Mouse (Mus musculus): ENCODE results near the gene Pdlim3. TPM values are rescaled to one million over a fixed set of nuclear protein-coding genes. Genes with fewer than 3 reads are reported as not detected.

Gene Pdlim3
- polyA plus RNA-seq, 1 experiment from 2014 or later, result 24.1 TPM

- Histone ChIP-seq H3K4me2 (ENCODE audit: low read length) (no peak overlapping the region), H3K9me3 (replicated peaks; ENCODE audit: control insufficient read depth, low read length, poor library complexity, severe bottlenecking) (peaks cover 2% of the 10 kb centered on the region; the same call in 1 of the 2 replicates), H3K4me3 (ENCODE audit: low read depth, low read length) (no peak overlapping the region), H3K4me1 (ENCODE audit: control insufficient read depth, insufficient read depth, low read length) (peaks cover 9% of the 10 kb centered on the region), H3K27me3 (ENCODE audit: control insufficient read depth, insufficient read depth, low read depth, low read length) (no peaks in the 10 kb centered on the region), H3K36me3 (ENCODE audit: control insufficient read depth, insufficient read depth, low read length) (no peaks in the 10 kb centered on the region), H3K9ac (ENCODE audit: low read depth, low read length) (no peak overlapping the region), H3K27ac (ENCODE audit: low read length) (no peak overlapping the region)
- 95% methylated on average over 7 of the region's 7 CpGs for WGBS
- no peak for ATAC-seq
Observed at GRCm38 (mm10) chr8:45889737-45890136, 4.5 kb downstream of the Pdlim3 start.

DNA sequence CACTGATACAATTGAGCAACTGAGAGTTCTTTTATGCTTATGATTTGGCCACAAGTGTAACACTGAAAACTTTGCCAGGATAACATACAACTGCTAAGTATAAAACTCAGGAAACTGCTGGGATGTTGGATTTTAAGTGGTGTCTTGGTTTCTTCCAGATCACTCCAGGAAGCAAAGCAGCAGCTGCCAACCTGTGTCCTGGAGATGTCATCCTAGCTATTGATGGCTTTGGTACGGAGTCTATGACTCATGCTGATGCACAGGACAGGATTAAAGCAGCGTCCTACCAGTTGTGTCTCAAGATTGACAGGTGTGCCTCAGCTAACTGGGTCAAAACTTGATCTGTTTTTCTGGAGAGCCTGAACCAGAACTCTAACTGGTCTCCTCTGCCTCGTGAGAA, 11.3 kb downstream of the Pdlim3 start:
- H3K36me3 ChIP-seq (ENCODE audit: control insufficient read depth, insufficient read depth, low read length), result no peaks in the 10 kb centered on the region
- peaks cover 3% of the 10 kb centered on the region; the same call in 1 of the 2 replicates for H3K9me3 ChIP-seq (replicated peaks; ENCODE audit: control insufficient read depth, low read length, poor library complexity, severe bottlenecking)
- no peak overlapping the region for H3K9ac ChIP-seq (ENCODE audit: low read depth, low read length)
- H3K4me1 ChIP-seq (ENCODE audit: control insufficient read depth, insufficient read depth, low read length), result peaks cover 3% of the 10 kb centered on the region; the same call in 1 of the 2 replicates
- WGBS, result 85% methylated on average over 3 of the region's 3 CpGs
- ATAC-seq, result no peak
- H3K27me3 ChIP-seq (ENCODE audit: control insufficient read depth, insufficient read depth, low read depth, low read length), result no peaks in the 10 kb centered on the region
- H3K4me2 ChIP-seq (ENCODE audit: low read length), result no peak overlapping the region
- H3K27ac ChIP-seq (ENCODE audit: low read length), result no peak overlapping the region
- no peak overlapping the region for H3K4me3 ChIP-seq (ENCODE audit: low read depth, low read length)

GRCm38 (mm10) chr8:45899783-45900182, 14.5 kb downstream of the Pdlim3 start:
- Histone ChIP-seq H3K27me3 (ENCODE audit: control insufficient read depth, insufficient read depth, low read depth, low read length) (no peaks in the 10 kb centered on the region), H3K9me3 (replicated peaks; ENCODE audit: control insufficient read depth, low read length, poor library complexity, severe bottlenecking) (peaks cover under 1% of the 10 kb centered on the region; the same call in 1 of the 2 replicates), H3K4me2 (ENCODE audit: low read length) (no peak overlapping the region), H3K4me3 (ENCODE audit: low read depth, low read length) (no peak overlapping the region), H3K27ac (ENCODE audit: low read length) (no peak overlapping the region), H3K36me3 (ENCODE audit: control insufficient read depth, insufficient read depth, low read length) (no peaks in the 10 kb centered on the region), H3K9ac (ENCODE audit: low read depth, low read length) (no peak overlapping the region), H3K4me1 (ENCODE audit: control insufficient read depth, insufficient read depth, low read length) (peaks cover 3% of the 10 kb centered on the region; the same call in 1 of the 2 replicates)
- WGBS, result 56% methylated on average over 3 of the region's 3 CpGs
- peak; percentile 36; the same call in 1 of the 2 replicates for ATAC-seq

DNA sequence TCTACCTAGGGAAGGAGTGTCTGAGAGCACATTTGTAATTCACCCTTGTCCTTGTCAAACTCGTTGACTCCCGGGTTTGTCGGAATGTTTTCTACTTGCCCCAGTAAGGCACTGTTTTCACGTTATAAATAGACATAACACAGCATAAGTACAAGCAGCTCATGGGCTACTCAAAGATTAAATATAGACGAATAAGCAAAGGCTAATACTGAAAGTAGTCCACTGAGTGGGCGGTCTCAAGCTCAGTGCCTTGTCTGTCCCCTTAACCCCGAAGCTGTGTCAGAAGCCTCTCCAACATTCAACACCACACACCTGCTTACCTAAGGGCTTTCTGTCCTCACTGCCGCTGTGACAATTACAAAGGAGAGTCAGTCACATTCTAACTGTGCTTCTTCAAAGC, 16.4 kb downstream of the Pdlim3 start:
- Histone ChIP-seq H3K9me3 (replicated peaks; ENCODE audit: control insufficient read depth, low read length, poor library complexity, severe bottlenecking) (no peaks in the 10 kb centered on the region), H3K27me3 (ENCODE audit: control insufficient read depth, insufficient read depth, low read depth, low read length) (no peaks in the 10 kb centered on the region), H3K4me3 (ENCODE audit: low read depth, low read length) (no peak overlapping the region), H3K4me1 (ENCODE audit: control insufficient read depth, insufficient read depth, low read length) (peaks cover 3% of the 10 kb centered on the region; the same call in 1 of the 2 replicates), H3K27ac (ENCODE audit: low read length) (no peak overlapping the region), H3K36me3 (ENCODE audit: control insufficient read depth, insufficient read depth, low read length) (no peaks in the 10 kb centered on the region), H3K4me2 (ENCODE audit: low read length) (no peak overlapping the region), H3K9ac (ENCODE audit: low read depth, low read length) (no peak overlapping the region)
- WGBS, result 69% methylated on average over 8 of the region's 8 CpGs
- no peak for ATAC-seq

GRCm38 (mm10) chr8:45903659-45904058, 18.4 kb downstream of the Pdlim3 start:
- peaks cover 3% of the 10 kb centered on the region; the same call in 1 of the 2 replicates for H3K4me1 ChIP-seq (ENCODE audit: control insufficient read depth, insufficient read depth, low read length)
- H3K9me3 ChIP-seq (replicated peaks; ENCODE audit: control insufficient read depth, low read length, poor library complexity, severe bottlenecking), result no peaks in the 10 kb centered on the region
- ATAC-seq, result no peak
- no peak overlapping the region for H3K9ac ChIP-seq (ENCODE audit: low read depth, low read length)
- H3K27ac ChIP-seq (ENCODE audit: low read length), result no peak overlapping the region
- no peak overlapping the region for H3K4me3 ChIP-seq (ENCODE audit: low read depth, low read length)
- H3K27me3 ChIP-seq (ENCODE audit: control insufficient read depth, insufficient read depth, low read depth, low read length), result no peaks in the 10 kb centered on the region
- H3K36me3 ChIP-seq (ENCODE audit: control insufficient read depth, insufficient read depth, low read length), result no peaks in the 10 kb centered on the region
- no peak overlapping the region for H3K4me2 ChIP-seq (ENCODE audit: low read length)
- 41% methylated on average over 3 of the region's 3 CpGs for WGBS

- no peak for ATAC-seq
- Histone ChIP-seq H3K4me1 (ENCODE audit: control insufficient read depth, insufficient read depth, low read length) (0 out of 2 replicates have a peak, but pooled peaks cover 3% of the 10 kb centered on the region), H3K9ac (ENCODE audit: low read depth, low read length) (no peak overlapping the region), H3K27ac (ENCODE audit: low read length) (no peak overlapping the region), H3K27me3 (ENCODE audit: control insufficient read depth, insufficient read depth, low read depth, low read length) (no peaks in the 10 kb centered on the region), H3K36me3 (ENCODE audit: control insufficient read depth, insufficient read depth, low read length) (no peaks in the 10 kb centered on the region), H3K9me3 (replicated peaks; ENCODE audit: control insufficient read depth, low read length, poor library complexity, severe bottlenecking) (no peaks in the 10 kb centered on the region), H3K4me3 (ENCODE audit: low read depth, low read length) (no peak overlapping the region), H3K4me2 (ENCODE audit: low read length) (no peak overlapping the region)
- 65% methylated on average over 7 of the region's 7 CpGs for WGBS
Observed at GRCm38 (mm10) chr8:45905591-45906250, 20.5 kb downstream of the Pdlim3 start.

DNA sequence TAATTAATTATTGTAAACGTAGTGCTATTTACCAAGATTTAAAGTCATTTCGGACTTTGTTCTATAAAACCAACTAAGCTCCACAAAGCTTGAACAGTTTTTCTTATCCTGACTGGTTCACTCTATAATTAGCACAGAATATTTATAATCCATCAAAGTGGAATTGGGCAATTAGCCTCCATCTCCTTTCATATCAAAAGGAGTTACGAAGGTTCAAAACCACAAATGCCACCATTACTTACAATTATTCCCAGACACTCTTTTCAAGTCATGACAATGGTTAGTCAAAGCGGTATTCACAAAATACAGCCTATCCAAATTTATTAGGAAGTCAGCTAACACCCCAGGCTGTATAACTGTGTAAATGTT, 21.0 kb downstream of the Pdlim3 start:
- 0 out of 2 replicates have a peak, but pooled peaks cover under 1% of the 10 kb centered on the region for H3K4me1 ChIP-seq (ENCODE audit: control insufficient read depth, insufficient read depth, low read length)
- WGBS, result 78% methylated on average over 4 of the region's 4 CpGs

DNA sequence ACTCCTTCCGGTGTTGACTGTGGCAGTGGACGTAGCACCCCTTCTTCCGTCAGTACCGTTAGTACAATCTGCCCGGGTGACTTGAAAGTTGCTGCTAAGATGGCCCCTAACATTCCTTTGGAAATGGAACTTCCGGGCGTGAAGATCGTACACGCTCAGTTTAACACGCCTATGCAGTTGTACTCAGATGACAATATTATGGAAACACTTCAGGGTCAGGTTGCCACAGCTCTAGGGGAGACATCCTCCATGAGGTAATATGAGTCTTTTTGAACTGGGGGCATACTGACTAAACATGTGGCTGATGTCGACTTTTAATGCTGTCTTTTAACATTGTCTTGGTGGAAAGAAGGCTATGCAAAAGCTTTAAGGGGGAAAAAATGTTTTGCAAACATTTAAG, 28.4 kb downstream of the Pdlim3 start:
- 89% methylated on average over 11 of the region's 11 CpGs for WGBS
- Histone ChIP-seq H3K27me3 (ENCODE audit: control insufficient read depth, insufficient read depth, low read depth, low read length) (no peaks in the 10 kb centered on the region), H3K4me1 (ENCODE audit: control insufficient read depth, insufficient read depth, low read length) (no peaks in the 10 kb centered on the region), H3K9ac (ENCODE audit: low read depth, low read length) (no peak overlapping the region), H3K27ac (ENCODE audit: low read length) (no peak overlapping the region), H3K9me3 (replicated peaks; ENCODE audit: control insufficient read depth, low read length, poor library complexity, severe bottlenecking) (no peaks in the 10 kb centered on the region), H3K4me3 (ENCODE audit: low read depth, low read length) (no peak overlapping the region), H3K4me2 (ENCODE audit: low read length) (no peak overlapping the region), H3K36me3 (ENCODE audit: control insufficient read depth, insufficient read depth, low read length) (no peaks in the 10 kb centered on the region)
- ATAC-seq, result no peak

More for the DNA sequence above, 21.0 kb downstream of the Pdlim3 start:
- Histone ChIP-seq H3K4me2 (ENCODE audit: low read length) (no peak overlapping the region), H3K9me3 (replicated peaks; ENCODE audit: control insufficient read depth, low read length, poor library complexity, severe bottlenecking) (no peaks in the 10 kb centered on the region), H3K9ac (ENCODE audit: low read depth, low read length) (no peak overlapping the region), H3K27ac (ENCODE audit: low read length) (no peak overlapping the region), H3K27me3 (ENCODE audit: control insufficient read depth, insufficient read depth, low read depth, low read length) (no peaks in the 10 kb centered on the region), H3K36me3 (ENCODE audit: control insufficient read depth, insufficient read depth, low read length) (no peaks in the 10 kb centered on the region), H3K4me3 (ENCODE audit: low read depth, low read length) (no peak overlapping the region)
- no peak for ATAC-seq

GRCm38 (mm10) chr8:45916496-45916895, 31.2 kb downstream of the Pdlim3 start:
- H3K27me3 ChIP-seq (ENCODE audit: control insufficient read depth, insufficient read depth, low read depth, low read length), result no peaks in the 10 kb centered on the region
- 83% methylated on average over 3 of the region's 3 CpGs for WGBS
- H3K27ac ChIP-seq (ENCODE audit: low read length), result no peak overlapping the region

More at GRCm38 (mm10) chr8:45916496-45916895, 31.2 kb downstream of the Pdlim3 start:
- no peaks in the 10 kb centered on the region for H3K9me3 ChIP-seq (replicated peaks; ENCODE audit: control insufficient read depth, low read length, poor library complexity, severe bottlenecking)
- H3K4me1 ChIP-seq (ENCODE audit: control insufficient read depth, insufficient read depth, low read length), result no peaks in the 10 kb centered on the region
- ATAC-seq, result no peak
- no peak overlapping the region for H3K4me2 ChIP-seq (ENCODE audit: low read length)
- no peak overlapping the region for H3K9ac ChIP-seq (ENCODE audit: low read depth, low read length)
- no peak overlapping the region for H3K4me3 ChIP-seq (ENCODE audit: low read depth, low read length)
- no peaks in the 10 kb centered on the region for H3K36me3 ChIP-seq (ENCODE audit: control insufficient read depth, insufficient read depth, low read length)

All from midbrain, embryonic 16.5 days (tissue).